Mouse (Mus musculus) heart, postnatal 25 days (tissue): ENCODE measurements around the gene Vps37b. TPM values are rescaled to one million over a fixed set of nuclear protein-coding genes. Genes with fewer than 3 reads are reported as not detected.

ENCODE experiments used
- DNase-seq: peaks from one replicate; pipeline ENCODE4 v3.0.0; 2022; ENCODE audit warnings: low spot score
- intact Hi-C: fragments of 180-260 bp; cut with DNase I; formaldehyde crosslinking; loops from one replicate; pipeline ENCODE4 v1.15.1; 2025
- total RNA-seq, 2 experiments: library from RNA; stranded (reverse); gene quantifications; 2 replicates each; pipeline ENCODE4 v1.2.3; 2021

The Vps37b gene
- total RNA-seq, 2 experiments from 2014 or later, result 18.2 to 18.6 TPM

DNA sequence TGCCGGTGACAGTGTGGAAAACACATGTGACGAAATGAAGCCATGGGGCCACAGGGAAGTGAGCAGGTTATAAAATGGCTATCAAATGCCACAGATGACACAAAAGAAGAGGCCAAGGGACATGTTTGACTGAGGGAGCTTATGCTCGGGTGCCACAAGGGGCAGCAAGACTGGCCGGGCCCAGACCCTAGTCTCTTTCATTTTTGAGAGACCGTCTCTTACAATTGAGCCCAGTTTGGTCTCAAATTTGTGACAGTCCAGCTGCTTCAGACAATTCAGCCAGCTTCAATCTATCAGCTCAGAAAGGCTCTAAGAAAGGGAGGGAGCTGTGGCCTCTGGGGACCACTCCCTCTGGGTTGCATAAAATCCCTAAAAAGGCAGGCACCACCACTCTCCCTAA lies 5.5 kb downstream of the Vps37b start:
- intact Hi-C loops, result no loop called here
- DNase-seq, result no peak

DNA sequence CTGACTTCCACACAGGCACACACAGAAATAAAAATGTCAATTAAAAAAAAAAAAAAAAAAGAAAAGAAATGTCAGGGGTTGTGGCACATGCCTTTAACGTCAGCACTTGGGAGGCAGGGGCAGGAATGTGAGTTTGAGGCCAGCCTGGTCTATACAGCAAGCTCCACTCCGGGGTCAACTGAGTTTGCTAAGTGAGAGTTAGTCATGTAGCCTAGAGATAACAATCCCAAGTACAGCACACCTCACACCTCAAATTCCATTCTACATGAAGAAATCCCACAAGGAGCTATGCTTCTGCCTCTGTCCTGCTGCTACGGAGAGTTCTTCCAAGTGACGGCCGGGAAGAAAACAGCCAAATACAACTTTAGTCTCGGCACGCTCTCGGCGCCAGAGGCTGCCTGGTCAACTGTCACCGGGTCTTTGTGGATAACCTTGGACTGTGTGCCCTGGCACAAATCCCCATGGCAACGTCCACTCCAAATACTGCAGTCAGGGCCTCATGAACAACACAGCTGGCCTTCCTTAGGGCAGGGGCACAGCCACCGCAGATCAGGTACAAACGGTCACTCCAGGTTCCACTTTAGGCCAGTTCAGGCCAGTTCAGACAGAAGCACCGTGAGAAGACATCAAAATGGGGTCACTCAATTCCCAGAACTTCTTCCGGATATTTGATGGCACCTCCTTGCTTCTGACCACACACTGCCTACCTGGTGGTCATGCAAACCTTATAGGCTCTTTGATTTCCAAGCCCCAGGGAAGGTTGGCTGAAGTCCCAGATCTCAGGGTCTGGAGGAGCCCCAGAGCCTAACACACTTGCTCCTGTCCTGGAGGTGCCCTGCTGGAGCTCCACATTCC lies 6.3 kb downstream of the Vps37b start:
- intact Hi-C loops, result no loop called here
- DNase-seq, result no peak

DNA sequence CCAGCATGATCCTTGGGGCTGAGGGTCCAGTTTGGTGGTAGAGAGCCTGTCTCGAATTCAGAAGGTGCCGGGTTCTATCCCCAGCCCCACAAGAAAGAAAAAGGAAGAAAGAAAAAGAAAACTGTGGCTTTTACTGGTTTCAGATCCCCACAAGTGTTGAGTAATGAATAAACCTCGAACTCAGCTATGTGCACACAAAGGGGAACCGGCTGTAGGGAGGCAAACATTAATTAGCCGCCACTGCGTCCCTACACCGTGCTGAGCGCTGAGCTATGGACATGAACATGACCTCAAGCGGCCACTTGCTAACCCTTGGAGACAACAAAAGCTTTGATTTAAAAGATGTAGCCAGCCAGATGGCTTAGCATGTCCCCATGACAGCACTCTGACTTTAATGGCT lies 6.9 kb downstream of the Vps37b start:
- no peak for DNase-seq
- intact Hi-C loops, result no loop called here

DNA sequence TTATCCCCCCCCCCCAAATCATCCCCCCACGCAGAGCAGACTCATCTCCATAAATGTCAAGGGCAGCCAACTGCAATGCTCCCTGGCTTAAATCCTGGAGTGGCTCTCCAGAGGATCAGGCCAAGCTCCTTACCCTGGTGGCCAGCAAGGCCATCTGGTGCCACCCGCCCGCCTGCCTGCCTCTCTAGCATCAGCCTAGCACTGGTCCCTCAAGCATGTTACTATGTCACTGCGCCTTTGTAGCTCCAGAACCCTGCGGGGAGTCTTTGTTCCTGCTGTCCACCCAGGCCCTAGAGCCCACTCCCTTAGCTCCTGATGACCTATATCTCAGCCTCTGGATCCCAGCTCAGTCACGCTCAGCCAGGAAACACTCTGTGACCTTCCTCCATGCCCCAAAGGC lies 7.4 kb downstream of the Vps37b start:
- intact Hi-C loops, result no loop called here
- DNase-seq, result no peak

DNA sequence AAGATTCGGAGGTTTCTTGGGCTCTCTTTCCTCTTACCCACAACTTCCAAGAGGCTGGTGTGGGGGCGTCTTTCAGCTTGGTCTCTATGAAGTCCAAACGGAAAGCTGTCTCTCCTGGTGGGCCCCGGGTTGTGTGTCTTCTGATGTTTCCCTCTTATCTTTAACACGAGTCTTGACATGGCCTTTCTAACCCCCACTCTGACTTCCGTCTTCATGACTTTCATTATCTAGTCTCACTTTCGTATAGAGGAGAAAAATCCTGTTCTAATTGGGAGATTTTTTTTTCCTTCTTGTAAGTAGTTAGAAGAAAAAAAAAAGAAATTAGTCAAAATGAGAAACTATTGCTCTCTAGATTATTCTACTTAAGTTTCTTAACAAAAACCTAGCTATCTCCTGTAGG lies 9.7 kb downstream of the Vps37b start:
- no peak for DNase-seq
- intact Hi-C loops, result no loop called here

DNA sequence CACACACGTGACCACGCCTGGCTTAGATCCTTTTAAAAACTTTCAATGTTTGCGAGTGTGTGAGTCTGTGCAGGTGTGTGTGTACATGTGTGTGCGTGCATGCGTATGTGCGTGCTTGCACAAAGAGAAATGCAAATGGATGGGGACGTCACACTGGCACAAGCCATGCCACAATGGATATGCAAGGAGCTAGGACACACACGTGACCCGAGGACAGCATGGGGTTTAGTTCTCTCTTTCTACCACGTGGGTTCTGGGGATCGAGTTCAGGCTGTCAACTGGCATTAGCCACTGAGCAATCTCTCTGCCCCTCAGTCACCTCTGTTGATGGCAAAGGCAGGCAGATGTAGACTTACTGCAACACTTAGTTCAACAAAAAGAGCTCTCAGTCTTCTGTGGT lies 10.4 kb downstream of the Vps37b start:
- DNase-seq, result no peak
- intact Hi-C loops, result no loop called here

DNA sequence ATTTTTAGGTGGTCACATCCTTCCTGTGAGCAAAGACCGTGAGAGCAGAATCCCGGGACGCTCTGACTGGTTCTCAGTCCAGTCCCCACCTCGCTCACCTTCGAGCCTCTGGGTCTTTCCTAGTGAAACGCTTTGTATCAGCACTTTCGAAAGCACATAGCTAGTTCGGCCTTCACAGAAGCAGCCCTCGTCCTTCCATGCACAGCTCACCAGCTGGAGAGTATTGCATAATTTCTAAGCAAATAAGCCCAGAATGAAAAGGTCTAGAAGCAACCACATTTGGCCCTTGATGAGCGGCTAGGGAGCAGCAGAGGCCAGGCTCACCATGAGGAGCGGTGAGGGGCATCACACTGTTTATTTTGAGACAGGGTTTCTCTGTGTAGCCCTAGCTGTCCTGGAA lies 10.9 kb downstream of the Vps37b start:
- intact Hi-C loops, result no loop called here
- no peak for DNase-seq

DNA sequence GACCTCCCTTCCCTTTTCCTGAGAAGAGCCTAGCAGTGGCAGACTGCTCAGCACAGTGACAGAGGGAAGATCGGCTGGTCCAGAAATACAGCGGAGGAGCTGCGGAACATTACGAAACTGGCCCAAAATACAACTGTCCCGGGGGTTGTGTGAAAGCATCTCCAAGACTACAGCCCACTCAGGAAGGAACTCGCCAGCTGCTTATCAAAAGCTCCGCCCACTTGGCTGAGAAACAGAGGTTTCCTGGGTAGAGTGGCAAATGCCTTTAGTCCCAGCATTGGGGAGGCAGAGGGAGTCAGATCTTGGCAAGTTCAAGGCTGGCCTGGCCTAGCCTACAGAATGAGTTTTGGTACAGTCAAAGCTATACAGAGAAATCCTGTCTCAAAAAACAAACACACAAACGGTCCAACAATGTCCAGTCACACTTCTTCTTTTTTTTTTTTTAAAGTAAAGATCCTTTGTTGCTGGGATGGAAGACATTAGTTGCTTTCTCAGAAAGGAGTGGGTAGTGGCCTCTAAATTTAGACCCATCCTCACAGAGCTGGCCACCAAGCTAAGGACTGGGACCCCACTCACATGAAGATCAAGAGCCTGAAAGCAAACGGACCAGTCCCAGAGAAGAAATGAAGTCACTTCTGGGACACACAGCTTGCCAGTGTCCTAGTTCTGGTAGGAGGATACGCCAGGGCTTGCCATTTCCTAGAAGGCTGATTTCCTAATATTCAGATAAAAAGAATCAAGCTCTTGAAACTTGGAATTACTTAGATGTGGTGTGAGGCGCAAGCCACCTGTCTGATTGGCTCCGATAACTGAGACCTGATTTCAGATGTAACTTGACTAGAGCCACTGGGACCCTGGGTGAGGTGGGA lies 12.5 kb downstream of the Vps37b start:
- DNase-seq, result peak; percentile 70
- intact Hi-C loops, result no loop called here

DNA sequence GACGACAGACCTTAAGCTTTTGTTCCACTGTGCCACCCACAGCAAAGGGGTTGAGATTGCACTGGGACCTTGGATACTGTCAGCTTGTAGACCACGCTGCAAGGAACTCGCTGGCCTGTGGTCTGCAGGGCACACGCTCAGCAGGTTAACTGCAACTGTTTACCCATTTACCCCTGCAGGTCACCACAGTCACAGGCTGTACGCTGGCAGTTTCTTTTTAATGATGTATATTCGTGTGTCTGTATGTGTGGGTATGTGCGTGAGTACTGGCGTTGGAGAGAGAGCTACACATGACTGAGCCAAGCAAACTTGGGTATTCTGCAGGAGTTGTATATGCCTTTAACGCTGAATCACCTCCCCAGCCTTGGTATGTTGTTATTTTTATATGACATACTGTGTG lies 13.4 kb downstream of the Vps37b start:
- intact Hi-C loops, result no loop called here
- no peak for DNase-seq

DNA sequence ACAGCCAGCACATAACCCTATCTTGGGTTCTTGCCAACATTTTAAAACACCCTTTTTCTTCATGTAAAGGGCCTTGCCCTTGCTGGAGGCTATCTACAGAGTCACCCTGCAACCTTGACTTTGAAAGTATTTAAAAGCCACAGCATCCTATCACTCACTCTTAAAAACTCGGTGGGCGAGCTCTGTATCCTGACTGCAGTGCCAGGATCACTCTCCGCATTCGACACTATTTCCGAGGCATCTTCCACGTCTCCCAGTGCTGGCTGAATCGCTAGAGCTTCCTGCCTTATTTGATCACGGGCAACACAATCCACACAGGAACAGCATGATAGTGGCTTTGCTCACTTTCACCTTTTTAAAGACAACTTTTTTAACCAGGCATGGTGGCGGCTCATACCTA lies 14.1 kb downstream of the Vps37b start:
- intact Hi-C loops, result loop anchor here (2.0 kb wide), 1 partner anchor 13 kb away; no protein-coding TSS in a partner anchor
- DNase-seq, result no peak

DNA sequence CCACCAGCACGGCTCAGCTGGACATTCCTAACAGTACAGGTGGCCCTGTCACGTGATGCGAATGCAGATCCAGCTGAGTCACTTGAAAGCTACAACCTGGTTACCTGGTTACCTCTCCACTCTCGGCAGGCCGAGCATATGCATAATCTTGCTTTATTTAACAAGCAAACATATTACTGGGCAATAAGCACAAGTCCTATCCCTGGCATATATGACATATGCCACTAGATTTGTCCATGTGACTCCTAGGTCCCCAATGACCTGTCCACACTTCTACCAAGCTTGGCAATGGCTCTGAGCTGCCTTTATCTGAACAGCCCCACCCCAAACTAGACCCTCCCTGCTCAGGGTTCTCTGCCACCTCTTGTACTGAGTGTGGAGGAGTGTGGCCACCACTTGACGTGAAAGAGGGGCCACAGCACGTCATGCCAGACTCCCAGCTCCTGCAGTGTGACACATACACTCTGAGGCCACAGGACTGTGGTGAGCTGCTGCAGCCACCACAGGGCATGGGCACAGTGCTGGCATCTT lies 15.7 kb downstream of the Vps37b start:
- no peak for DNase-seq
- intact Hi-C loops, result loop anchor here (2.0 kb wide), 1 partner anchor 14 kb away; no protein-coding TSS in a partner anchor

DNA sequence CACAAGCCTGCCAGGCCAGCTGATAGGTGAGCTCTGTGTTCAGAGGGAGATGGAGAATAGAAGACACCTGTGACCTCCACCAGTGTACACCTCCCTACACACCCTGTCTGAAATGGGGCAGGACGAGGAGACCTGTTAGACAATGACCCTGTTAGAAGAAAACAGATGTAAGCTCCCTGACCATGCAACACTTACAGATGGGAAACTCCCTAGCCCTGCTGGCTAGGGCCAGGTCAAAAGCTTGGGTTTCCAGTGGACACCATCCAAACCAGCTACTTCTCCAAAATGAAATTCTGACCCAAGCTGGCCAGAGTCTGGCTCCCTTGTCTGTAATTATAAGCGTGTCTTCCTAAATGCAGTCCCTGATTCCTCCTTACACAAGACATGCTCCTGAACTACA lies 16.3 kb downstream of the Vps37b start:
- intact Hi-C loops, result loop anchor here (2.0 kb wide), 1 partner anchor 15 kb away; no protein-coding TSS in a partner anchor
- DNase-seq, result no peak

DNA sequence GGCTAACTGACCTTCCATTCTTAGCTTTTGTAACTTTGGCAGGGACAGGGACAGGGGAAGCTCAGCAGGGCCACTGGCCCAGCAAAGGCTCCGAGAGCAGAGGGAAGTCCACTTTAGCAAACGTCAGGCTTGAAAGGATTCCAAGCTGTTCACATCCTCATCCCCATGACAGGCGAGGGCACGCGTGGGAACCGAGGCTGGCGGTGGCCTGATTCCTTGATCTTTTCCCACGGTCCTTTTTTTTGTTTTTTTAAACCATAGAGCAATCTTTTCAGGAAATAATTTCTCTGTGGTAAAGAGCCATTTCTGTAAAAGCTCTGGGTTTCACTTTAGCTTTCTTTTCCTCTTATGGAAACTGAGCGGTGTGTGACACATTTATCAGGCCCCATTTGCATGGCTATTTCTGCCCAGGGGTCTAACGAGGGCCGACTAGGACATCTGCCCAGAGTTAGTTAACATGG lies 17.2 kb downstream of the Vps37b start:
- peak; percentile 51 for DNase-seq
- intact Hi-C loops, result no loop called here

DNA sequence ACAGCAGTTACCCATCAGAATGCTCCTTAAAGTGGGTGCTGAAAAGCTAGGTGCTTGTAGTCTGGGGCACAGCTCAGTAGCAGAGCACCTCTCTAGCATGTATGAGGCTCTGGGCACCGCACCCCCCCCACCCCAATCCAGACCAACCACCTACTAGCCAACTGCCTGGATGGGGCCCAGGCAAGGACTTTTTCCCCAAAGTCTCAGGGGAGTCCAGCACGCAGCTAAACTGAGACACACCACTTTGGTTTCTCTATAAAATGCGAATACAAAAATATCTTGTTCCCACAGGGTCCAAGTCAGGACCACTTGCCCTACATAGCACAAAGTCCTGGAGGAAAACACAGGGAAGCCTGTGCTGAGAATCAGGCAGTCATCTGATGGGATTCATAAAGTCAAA lies 17.9 kb downstream of the Vps37b start:
- DNase-seq, result no peak
- intact Hi-C loops, result no loop called here

DNA sequence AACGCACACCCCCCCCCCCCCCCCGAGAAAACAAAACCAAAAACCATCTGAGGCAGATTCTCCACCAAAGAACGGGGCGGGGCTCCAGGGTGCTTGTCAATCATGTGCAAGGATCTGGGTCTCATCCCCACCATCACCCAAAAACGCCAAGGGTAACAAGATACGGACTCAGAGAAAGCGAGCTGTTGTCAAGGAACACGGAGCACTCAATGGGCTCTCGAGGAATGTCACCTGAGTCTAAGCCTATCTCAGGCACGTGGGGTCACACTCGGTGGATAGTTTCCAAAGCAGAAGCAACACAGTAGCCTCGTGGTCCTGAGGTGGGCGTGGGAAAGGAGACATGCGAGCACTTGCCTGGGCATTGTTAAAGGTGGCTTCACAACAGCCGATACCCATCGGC lies 18.3 kb downstream of the Vps37b start:
- intact Hi-C loops, result no loop called here
- DNase-seq, result no peak

DNA sequence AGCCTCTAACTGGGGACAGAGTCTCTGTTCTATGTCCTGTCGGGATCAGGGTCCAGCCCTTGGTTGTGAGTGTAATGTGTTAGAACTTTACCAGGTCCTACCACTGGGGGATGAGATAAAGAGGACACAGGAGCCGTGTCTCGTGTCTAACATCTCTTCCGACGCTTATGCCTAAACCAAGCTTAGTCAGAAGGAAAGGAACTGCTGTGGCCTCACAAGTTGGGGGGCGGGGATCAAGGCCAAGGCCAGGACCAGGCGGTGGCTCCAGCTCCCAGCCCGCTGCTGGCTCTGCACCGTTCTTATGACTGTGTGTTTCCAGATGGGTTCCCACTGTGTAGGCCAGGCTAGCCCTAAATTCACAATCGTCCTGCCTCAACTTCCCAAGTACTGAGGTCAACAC lies 19.2 kb downstream of the Vps37b start:
- intact Hi-C loops, result no loop called here
- no peak for DNase-seq

DNA sequence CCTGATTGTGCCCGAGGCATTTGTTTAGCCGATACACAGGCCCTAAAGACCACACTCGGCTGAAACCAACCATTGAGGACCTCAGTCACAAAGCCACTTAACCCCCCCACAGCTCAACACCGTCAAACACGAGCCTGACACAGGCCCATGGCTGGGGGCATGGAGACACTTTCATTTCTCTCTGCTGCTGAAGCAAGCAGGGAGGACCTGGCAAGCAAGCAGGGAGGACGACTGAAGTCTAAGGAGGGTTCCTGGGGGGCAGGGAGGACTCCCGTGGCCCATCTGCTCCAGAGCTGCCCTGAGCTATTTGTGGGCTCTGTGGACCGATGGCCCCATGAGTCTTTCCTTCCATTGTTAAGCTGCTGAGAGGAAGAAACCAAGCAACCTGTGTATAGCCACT lies 20.1 kb downstream of the Vps37b start:
- intact Hi-C loops, result no loop called here
- DNase-seq, result no peak

DNA sequence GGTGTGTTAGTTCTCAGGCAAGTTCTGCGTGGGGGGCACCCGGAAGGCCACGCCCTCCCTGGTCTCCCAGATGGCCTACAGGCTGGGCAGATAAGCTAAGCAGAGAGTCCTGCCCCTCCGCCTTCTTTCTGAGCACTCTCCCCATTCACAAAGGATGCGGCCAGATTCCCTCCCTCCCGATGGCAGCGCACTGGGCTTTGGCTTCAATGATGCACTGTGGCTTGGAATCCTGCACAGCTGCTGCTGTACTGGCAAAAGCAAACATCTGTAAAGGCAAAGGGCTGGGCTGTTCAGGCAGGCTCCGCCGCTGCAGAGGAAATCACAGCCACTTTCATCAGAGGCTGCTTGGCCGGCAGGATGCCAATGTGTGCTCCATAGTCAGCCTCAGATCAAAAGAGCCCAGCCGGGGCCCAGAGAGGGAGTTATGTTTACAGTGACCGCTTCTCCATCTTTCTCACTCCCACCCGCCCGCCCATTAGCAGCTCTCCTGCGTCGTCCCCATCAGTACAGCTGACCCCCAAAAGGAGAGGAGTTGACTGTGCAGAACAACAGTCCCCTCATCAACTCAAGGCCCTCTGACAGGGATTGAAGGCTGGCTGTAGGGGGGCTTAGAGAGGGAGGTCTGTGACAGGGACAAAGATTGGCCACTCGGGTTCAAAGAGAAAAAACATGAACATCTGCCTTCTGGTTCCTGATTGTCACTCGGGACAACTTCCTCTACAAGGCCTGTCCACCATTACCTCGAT lies 21.0 kb downstream of the Vps37b start:
- peak; percentile 49 for DNase-seq
- intact Hi-C loops, result no loop called here

DNA sequence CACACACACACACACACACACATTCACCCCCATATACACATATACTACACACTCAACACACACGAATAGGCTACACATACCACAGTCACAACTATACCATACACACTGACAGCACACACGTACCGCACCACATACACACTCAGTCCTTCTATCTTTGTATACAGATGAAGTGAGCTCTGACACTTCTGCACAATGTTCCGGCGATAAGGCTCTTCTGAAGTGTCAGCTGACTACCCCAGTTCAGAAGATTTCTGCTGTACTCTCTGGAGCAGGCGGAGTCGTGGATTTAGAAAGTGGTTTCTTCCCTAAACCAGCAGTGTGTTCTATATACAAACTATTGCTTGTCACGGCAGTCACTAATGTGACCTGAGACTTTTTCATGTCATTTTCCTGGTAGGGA lies 22.0 kb downstream of the Vps37b start:
- intact Hi-C loops, result no loop called here
- no peak for DNase-seq

DNA sequence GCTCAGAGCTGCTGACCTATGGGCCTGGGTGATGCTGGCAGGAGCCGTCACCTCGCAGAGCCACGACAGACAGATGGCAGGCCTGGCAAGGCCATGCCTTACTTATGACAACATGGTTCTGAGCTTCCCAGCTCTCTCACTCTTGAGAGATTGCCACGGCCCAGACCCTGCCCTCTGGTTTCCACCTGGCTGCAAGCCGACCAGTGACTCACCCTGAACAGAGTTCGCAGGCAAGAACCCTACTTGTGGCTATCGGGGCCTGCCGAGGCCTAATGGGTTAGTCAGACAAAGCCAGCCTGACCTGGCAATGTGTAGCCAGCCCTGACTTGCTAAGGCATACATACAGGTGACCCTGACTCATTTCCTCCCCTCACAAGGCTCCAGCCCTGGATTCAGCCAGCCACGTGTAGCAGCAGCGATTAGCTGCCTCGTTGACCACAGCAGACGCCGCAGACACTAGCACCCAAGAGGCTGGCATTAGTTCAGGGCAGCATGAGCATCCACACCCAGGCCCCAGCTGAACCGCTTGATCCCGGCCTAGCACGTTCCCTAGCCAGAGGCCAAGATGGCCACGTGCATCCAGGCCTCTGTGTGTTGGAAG lies 25.1 kb downstream of the Vps37b start:
- DNase-seq, result no peak
- intact Hi-C loops, result no loop called here
